Mouse (Mus musculus) testis, adult 2 months (tissue): ENCODE data around the gene Preb. TPM values are rescaled to one million over a fixed set of nuclear protein-coding genes. Genes with fewer than 3 reads are reported as not detected.

Experiments used
- H3K27ac ChIP-seq: fragments of 200-500 bp; 2 replicates; pipeline ENCODE4 v1.5.1; 2012; ENCODE audit warnings: low read depth, low read length; ENCODE audit not compliant: control insufficient read depth, insufficient read depth
- H3K27me3 ChIP-seq: fragments of 200-500 bp; 2 replicates; pipeline ENCODE4 v1.6.1; 2012; ENCODE audit warnings: mild to moderate bottlenecking, low read length, moderate library complexity; ENCODE audit not compliant: control insufficient read depth, insufficient read depth
- H3K36me3 ChIP-seq: fragments of 200-500 bp; 2 replicates; pipeline ENCODE4 v1.6.1; 2012; ENCODE audit warnings: mild to moderate bottlenecking, low read length; ENCODE audit not compliant: control insufficient read depth, insufficient read depth
- H3K4me1 ChIP-seq: fragments of 200-500 bp; 2 replicates; pipeline ENCODE4 v1.6.1; 2012; ENCODE audit warnings: low read length; ENCODE audit not compliant: control insufficient read depth, insufficient read depth
- H3K4me3 ChIP-seq: fragments of 200-500 bp; 2 replicates; pipeline ENCODE4 v1.5.1; 2012; ENCODE audit warnings: low read depth, mild to moderate bottlenecking, low read length, moderate library complexity, mixed read lengths; ENCODE audit not compliant: control insufficient read depth
- CTCF ChIP-seq: fragments of 200-500 bp; IDR thresholded peaks from 2 replicates; pipeline ENCODE4 v1.5.1; 2012; ENCODE audit warnings: low read depth, mild to moderate bottlenecking, inconsistent platforms, low read length, moderate library complexity; ENCODE audit not compliant: control insufficient read depth, insufficient read depth, insufficient replicate concordance
- POLR2A ChIP-seq: fragments of 200-500 bp; IDR thresholded peaks from 2 replicates; pipeline ENCODE4 v1.6.1; 2012; ENCODE audit warnings: low read depth, mild to moderate bottlenecking, inconsistent platforms, low read length, moderate library complexity; ENCODE audit not compliant: control insufficient read depth
- polyA plus RNA-seq: library from polyadenylated mRNA; depleted of rRNA; stranded (reverse); fragments of >200 nt; gene quantifications from 2 replicates; pipeline ENCODE4 v1.2.3, GENCODE M21; 2012

Preb gene
- polyA plus RNA-seq, 1 experiment = 79.5 TPM

DNA sequence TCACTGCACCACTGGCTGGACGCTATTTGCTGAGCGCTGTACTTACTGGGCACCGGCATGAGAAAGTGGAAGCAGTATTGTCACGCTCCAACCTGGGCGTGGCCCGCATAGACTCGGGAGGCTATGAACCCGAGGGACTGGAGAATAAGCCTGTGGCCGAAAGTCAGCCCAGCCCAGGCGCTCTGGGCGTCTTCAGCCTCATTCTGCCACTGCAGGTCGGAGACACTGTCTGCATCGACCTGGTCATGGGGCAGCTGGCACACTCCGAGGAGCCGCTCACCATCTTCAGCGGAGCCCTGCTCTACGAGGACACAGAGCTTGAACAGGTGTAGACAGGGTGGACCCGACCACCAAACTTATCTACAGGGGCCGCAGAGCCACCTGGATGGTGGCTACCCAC lies 39.5 kb downstream of the Preb start:
- peak overlapping the region; percentile 78 for H3K4me3 ChIP-seq
- no peak overlapping the region for H3K27ac ChIP-seq
- 0 out of 2 replicates have a peak, but pooled peaks have one; percentile 23 for TF ChIP-seq CTCF
- 0 out of 2 replicates have a peak, but pooled peaks have one; percentile 19 for TF ChIP-seq POLR2A
- no peaks in the 10 kb centered on the region for H3K36me3 ChIP-seq
- H3K27me3 ChIP-seq = no peaks in the 10 kb centered on the region
- peaks cover 21% of the 10 kb centered on the region for H3K4me1 ChIP-seq

DNA sequence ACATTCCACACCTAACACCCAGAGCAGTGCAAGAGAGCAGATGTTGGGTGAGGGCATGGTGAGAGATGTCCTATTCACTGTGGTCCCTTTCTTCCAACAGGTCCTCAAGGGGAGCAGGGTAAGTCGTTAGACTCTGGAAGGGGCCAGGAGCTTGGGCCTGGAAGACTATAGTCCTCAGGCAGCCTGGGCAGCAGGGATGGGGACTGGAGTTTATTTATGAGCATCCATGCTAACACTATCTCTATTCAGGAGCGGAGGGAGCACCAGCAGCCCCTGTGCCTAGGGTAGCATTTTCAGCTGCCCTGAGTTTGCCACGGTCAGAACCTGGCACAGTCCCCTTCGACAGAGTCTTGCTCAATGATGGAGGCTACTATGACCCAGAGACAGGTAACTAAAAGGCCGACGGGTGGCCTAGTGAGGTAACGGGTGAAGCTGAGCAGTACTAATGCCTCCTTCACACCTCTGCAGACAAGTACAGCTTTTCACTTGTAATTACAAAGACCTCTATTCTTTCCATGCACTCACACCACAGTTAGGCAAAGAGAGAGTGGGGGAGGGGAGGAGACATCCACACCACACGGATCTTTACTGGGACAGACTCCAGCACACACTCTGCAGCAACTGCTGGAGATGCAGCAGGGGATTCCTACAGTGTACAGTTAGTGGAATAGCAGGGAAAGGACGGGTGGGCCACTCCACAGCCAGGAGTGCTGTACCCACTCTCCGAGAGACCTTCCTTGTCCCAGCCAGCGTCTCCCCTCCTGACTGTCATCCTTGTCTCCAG lies 40.1 kb downstream of the Preb start:
- Histone ChIP-seq H3K27me3 (no peaks in the 10 kb centered on the region), H3K27ac (no peak overlapping the region), H3K36me3 (no peaks in the 10 kb centered on the region), H3K4me3 (peak overlapping the region; percentile 78), H3K4me1 (peaks cover 21% of the 10 kb centered on the region)
- TF ChIP-seq CTCF (no peak), POLR2A (no peak; the same call in 1 of the 2 replicates)

DNA sequence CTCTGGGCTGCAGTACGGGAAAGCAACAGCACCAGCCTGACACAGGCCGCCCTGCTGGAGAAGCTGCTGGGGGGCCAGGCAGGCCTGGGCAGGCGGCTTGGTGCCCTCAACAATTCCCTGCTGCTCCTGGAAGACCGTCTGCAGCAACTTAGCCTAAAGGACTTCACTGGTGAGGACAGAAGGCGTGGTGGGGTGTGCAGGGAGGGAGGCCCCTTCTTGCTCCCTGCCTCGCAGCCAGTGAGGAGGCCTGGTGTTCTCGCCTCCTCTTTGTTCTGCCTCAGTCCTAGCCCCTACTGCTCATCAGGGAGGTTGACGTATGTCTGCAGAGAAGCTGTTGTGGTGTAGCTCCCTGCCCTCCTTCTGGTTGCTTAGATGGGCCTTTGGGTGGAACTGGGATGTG lies 41.5 kb downstream of the Preb start:
- Histone ChIP-seq H3K36me3 (no peaks in the 10 kb centered on the region), H3K4me3 (no peak overlapping the region), H3K27ac (no peak overlapping the region), H3K4me1 (peaks cover 23% of the 10 kb centered on the region), H3K27me3 (no peaks in the 10 kb centered on the region)
- no peak for TF ChIP-seq POLR2A
- no peak for TF ChIP-seq CTCF

DNA sequence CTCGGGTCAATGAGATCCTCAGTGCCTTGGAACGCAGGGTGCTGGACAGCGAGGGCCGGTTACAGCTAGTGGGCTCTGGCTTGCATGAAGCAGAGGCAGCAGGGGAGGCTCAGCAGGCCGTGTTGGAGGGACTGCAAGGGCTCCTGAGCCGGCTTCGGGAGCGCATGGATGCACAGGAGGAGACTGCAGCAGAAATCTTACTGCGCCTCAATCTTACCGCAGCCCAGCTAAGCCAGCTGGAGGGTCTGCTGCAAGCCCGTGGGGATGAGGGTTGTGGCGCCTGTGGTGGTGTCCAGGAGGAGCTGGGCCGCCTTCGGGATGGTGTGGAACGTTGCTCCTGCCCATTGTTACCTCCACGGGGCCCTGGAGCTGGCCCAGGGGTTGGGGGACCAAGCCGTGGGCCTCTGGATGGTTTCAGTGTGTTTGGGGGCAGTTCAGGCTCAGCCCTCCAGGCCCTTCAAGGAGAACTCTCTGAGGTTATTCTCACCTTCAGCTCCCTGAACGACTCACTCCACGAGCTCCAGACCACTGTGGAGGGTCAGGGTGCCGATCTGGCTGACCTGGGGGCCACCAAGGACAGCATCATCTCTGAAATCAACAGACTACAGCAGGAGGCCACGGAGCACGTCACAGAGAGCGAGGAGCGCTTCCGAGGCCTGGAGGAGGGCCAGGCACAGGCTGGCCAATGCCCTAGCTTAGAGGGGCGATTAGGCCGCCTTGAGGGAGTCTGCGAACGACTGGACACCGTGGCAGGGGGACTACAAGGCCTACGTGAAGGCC lies 42.1 kb downstream of the Preb start:
- Histone ChIP-seq H3K36me3 (no peaks in the 10 kb centered on the region), H3K27ac (no peak overlapping the region), H3K27me3 (no peaks in the 10 kb centered on the region), H3K4me3 (no peak overlapping the region), H3K4me1 (peaks cover 23% of the 10 kb centered on the region)
- no peak for TF ChIP-seq POLR2A
- TF ChIP-seq CTCF = no peak

- no peaks in the 10 kb centered on the region for H3K27me3 ChIP-seq
- no peak for TF ChIP-seq POLR2A
- no peak for TF ChIP-seq CTCF
- no peak overlapping the region for H3K4me3 ChIP-seq
- no peak overlapping the region for H3K27ac ChIP-seq
- H3K36me3 ChIP-seq = no peaks in the 10 kb centered on the region
- peaks cover 21% of the 10 kb centered on the region for H3K4me1 ChIP-seq
Observed at GRCm38 (mm10) chr5:30917348-30917747, 42.8 kb downstream of the Preb start.

- Histone ChIP-seq H3K27me3 (no peaks in the 10 kb centered on the region), H3K36me3 (no peaks in the 10 kb centered on the region), H3K4me1 (peaks cover 16% of the 10 kb centered on the region), H3K4me3 (no peak overlapping the region), H3K27ac (no peak overlapping the region)
- TF ChIP-seq CTCF = no peak
- no peak for TF ChIP-seq POLR2A
Observed at GRCm38 (mm10) chr5:30916841-30917240, 43.3 kb downstream of the Preb start.

DNA sequence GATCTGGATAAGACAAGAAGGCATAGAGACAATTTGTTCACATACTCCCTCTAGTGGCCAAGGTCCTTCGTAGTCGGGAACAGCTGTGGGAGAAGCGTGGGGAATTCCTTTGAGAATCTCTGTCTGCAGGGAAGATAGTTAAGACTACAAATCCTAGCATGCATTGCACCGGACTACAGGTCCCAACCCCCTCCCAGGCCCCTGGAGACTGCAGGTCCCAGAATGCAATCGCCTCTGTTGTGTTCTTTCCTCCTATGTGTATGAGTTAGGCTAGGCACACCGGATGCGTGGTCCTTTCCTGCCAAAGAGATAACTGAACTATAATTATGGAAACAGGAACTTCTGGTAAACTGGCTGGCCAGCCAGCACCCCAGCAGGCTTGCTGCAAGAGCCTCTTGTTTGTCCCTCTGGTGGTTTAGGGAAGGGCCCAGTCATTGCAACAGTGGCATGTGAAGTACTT lies 44.2 kb downstream of the Preb start:
- Histone ChIP-seq H3K27me3 (no peaks in the 10 kb centered on the region), H3K27ac (peak overlapping the region; percentile 9; the same call in 1 of the 2 replicates), H3K36me3 (no peaks in the 10 kb centered on the region), H3K4me3 (no peak overlapping the region), H3K4me1 (peaks cover 11% of the 10 kb centered on the region)
- TF ChIP-seq CTCF (no peak), POLR2A (no peak)
